Mouse (Mus musculus) brain, embryonic 14.5 days (tissue): ENCODE data around the gene Jhy. TPM values are rescaled to one million over a fixed set of nuclear protein-coding genes. Genes with fewer than 3 reads are reported as not detected.

Experiments used
- DNase-seq: peaks from one replicate; pipeline ENCODE4 v3.0.0-alpha.2; 2011; ENCODE audit warnings: low read depth
- CTCF ChIP-seq: fragments of 200-500 bp; IDR thresholded peaks from 2 replicates; pipeline ENCODE4 v1.5.1; 2012; ENCODE audit warnings: inconsistent platforms, mild to moderate bottlenecking, moderate library complexity, borderline replicate concordance; ENCODE audit not compliant: insufficient read depth, insufficient read length; ENCODE audit errors: extremely low read depth
- POLR2A ChIP-seq: fragments of 200-500 bp; IDR thresholded peaks from 2 replicates; pipeline ENCODE4 v1.6.1; 2012; ENCODE audit warnings: mild to moderate bottlenecking, inconsistent platforms, borderline replicate concordance; ENCODE audit not compliant: poor library complexity, insufficient read depth, insufficient read length, severe bottlenecking; ENCODE audit errors: extremely low read depth
- polyA plus RNA-seq: library from polyadenylated mRNA; depleted of rRNA; stranded (reverse); fragments of >200 nt; gene quantifications from 2 replicates; pipeline ENCODE4 v1.2.3, GENCODE M21; 2012

The Jhy gene
- polyA plus RNA-seq, 1 experiment = 1.1 TPM

DNA sequence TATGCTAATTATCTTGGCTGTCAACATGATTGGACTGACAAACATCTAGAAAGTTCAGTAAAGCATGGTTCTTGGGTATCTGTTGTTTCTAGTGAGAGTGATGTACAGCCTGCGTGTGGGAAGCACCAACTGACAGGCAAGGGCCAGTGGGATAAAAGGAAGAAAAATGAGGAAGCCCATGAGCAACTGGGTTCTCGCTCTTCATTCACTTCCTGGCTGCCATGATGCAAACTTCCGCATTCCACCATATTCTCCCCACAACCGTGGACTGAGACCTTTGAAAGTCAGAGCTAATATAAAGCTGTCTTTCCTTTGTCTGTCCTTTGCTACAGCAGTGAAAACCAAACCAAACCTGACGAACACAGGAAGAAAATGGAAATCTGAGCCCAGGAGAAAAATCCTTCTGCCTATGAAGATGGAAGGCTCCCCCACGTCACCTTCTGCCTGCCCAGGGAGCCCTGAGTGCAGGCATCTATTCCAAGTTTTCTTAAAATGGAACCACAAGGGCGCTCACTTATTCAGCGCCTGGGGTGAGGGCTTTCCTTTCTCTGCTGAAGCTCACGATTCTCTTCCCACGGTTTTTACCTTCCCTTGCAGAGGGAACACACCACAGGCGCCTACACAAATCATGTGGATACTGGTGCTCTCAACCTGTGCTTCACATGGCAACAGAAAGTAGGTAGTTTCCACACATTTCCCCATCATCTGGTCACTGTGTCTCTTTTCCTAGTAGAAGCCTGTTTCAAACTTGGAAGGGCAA lies 10.3 kb upstream of the Jhy start:
- no peak for DNase-seq
- TF ChIP-seq CTCF = no peak
- no peak for TF ChIP-seq POLR2A

DNA sequence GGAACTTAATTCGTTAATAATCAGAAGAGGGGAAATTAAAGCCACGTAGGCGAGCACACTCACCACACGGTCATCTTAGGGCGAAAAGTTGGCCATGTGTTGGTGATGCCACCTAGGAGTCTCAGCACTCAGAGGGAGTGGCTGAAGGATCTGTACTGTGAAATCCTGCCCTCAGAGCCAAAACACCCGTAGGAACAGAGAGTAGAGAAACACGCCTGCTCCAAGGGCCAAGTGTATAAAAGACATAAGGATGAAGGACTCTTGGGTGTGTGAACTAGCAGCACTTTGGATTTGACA lies 448 bp upstream of the Jhy start:
- TF ChIP-seq POLR2A = no peak
- peak; percentile 19 for DNase-seq

DNA sequence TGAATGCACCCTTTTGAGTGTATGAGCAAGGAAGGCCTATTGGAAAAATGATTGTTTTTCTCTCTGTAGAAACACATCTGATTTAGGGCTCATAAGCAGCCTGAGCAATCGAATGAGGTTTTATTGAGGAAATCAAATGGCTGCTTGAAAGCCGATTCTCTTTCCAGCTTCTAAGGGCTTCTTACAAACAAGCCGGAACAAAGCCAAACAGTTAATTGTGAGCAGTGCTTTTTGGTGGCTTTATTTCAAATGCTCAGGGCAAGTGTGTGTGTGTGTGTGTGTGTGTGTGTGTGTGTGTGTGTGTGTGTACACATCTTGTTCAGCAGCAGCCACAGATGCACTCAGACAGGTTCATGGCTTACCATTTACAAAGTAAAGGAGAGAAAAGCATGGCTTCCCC lies 2.5 kb downstream of the Jhy start:
- TF ChIP-seq CTCF (no peak), POLR2A (no peak)
- peak; percentile 72 for DNase-seq

DNA sequence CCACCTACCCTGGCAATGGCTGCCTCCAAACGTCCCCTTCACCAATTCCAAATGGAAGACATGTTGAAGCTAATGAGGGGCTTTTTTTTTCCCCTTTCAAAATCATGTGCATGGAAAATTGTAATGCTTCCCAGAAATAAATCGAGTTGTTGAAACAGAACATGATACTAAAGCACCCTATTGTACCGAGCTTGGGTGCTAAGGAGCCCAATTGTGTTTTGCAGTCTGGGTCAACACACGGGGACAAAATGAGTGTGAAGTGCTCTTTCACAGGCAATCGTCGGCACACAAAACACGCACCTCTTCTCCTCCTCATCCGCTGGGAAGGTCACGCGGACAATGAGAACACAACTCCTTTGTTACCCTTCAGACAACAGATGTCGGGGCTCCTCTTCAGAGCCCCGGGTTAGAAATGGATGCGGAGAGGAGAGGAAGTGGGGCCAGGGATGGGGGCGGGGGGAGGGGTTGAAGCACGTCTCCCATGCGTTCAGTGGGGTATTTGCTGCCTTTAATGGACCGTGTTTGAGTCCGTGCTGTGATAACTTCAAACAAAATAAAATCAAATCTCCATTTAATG lies 14.8 kb downstream of the Jhy start:
- DNase-seq = peak; percentile 71
- TF ChIP-seq CTCF = no peak
- TF ChIP-seq POLR2A = no peak

DNA sequence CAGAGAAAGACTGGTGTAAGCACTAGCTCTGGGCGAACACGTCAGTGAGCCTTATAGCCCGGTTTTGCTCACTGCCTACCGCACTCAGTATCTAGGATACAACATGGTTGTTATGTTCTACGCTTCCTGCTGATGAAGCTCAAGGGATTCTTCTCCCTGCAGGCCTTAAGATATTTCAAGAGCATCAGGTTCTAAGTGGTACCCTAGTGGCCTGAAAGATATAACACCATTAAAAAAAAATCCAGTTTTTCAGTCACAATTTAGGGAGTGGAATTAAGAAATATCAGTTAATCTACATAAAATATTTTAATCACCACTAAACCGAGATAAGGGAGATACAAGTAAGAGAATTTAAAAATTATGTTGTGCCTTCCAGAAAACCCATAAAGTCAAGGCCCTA lies 15.4 kb downstream of the Jhy start:
- DNase-seq = no peak
- TF ChIP-seq CTCF = no peak
- no peak for TF ChIP-seq POLR2A

DNA sequence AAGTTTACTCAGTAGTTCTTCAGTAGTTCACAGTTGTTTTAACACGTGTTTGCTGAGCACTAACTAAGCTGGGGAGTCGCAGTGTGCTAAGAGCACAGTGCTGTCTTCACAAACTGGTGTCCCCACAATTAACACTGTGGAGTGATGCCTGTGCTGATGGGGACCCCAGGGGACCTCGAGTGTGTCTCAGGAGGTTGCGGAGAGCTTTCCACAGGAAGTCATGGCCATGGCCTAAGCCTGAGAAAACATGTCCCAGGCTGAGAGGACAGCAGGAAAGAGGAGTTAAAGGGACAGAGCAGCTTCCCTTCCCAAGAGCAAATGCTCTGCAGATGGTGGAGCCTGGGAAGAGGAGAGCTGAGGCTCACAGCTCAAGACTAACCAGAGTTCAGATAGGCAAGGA lies 16.8 kb downstream of the Jhy start:
- no peak for TF ChIP-seq CTCF
- no peak for TF ChIP-seq POLR2A
- no peak for DNase-seq

DNA sequence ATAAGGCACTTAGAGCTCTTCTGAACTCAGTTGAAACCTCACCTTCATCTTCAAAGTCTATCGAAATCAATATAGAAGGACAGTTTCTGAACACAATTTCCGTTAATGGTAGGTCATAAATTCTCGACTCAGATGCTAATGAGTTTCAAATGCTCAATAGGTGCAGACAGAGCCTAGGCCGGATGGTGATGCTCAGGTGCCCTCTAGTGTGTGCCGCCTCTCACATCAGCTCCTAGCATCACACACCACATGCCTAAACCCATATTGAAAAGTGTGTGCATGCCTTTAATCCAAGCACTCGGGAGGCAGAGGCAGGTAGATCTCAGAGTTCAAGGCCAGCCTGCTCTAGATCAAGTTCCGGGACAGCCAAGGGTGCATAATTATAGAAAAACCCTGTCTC lies 26.5 kb downstream of the Jhy start:
- DNase-seq = peak; percentile 51
- TF ChIP-seq POLR2A (no peak), CTCF (peak; percentile 54)

DNA sequence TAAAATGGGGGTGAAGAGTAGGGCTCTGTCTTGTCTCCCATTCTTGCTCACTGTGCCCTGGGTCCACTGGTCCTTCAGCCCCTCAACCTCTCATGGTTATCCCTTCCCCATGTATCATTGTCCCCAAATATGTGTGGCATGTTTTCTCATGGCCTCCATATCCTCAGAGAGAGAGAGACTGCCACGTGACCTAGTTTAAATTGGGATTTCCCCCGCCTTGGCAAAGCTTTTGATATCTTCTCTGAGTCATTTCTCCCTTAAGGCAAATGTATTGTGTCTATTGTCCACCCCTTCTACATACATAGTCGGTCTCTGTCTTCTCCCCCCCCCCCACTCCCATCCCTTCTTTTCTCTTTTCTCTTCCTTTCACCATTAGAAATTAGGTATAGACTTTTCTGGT lies 30.6 kb downstream of the Jhy start:
- no peak for DNase-seq
- TF ChIP-seq POLR2A (no peak), CTCF (no peak)

DNA sequence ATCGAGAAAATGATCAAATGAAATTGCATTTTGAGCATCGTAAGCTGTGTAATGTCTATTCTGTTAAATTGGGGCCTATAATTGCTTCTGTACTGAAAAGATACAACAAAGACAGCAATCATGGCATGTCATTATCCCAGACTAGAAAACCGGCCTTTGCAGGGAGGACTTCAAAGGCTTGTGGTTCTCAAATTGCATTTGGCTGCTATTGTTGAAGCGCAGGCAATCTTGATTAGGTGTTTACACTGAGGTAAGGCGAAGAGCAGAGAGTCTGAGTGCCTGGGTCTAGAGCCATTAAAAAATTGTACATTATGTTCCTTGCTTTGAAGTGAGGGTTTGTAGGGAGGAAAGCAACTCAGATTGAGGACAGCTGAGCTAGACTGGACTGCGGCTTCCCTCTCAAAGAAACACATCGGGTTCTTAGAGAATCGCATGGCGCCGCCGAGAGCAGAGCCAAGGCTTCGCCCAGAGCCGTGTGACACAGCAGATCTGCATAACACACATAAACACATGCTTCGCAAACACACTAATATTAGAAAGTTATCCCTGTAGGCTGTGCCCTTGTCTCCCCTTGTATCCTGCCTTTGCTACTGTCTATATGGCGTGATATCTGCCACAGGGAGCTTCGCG lies 36.5 kb downstream of the Jhy start:
- DNase-seq = peak; percentile 81
- TF ChIP-seq POLR2A (no peak), CTCF (no peak)

DNA sequence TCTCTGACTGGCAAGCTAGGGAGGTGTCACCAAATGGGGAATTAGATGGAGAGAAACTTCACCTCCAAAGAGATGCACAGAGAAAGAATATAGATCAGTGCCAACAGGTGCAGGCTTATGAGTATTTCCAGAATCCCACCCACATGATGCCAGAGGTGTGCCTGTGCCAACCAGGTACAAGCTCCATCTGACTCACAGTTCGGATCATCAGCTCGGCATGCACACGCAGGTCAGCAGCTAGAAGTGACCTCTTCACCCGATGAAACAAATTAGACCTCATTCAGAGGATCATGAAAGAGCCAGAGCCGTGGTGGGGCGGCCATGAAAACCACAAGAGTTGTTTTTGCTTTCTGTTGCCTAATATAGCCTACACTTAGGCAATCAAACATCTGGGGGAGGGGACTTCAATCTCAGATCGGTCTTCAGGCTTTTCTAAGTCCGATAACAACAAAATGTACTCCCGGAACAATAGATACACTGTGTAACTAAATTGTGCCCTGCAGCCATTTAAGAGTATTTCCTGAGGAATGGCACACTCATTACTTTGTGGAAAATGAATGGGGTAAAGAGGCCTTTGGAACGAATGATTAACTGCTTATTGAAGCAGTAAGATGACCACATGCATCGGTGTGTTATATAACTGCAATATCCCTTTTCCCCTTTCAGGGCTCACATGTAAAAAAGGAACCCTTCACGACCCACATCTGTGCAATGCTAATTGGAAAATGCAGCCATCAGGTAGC lies 45.9 kb downstream of the Jhy start:
- TF ChIP-seq CTCF (no peak), POLR2A (no peak)
- DNase-seq = peak; percentile 33

DNA sequence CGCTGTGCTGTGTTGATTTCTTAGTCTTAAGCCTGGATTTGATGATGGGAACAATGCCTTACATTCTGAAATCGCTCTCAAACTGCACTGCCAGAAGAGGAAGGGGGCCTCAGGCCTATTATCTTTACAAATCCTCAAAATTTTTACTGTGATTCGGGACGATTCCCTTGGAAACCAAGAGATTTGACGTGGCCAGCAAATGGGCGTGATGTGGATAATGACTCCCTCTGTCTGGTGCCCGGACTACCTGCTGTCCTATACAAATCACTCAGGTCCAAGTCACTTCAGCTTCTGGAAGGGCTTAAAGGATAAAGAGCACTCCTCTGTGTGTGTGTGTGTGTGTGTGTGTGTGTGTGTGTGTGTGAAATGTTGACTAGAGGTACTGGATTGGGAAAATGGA lies 55.0 kb downstream of the Jhy start:
- peak; percentile 66 for DNase-seq
- TF ChIP-seq POLR2A (no peak), CTCF (no peak)
